Mouse (Mus musculus): ENCODE results near the gene Cntn1.

Gene Cntn1

DNA sequence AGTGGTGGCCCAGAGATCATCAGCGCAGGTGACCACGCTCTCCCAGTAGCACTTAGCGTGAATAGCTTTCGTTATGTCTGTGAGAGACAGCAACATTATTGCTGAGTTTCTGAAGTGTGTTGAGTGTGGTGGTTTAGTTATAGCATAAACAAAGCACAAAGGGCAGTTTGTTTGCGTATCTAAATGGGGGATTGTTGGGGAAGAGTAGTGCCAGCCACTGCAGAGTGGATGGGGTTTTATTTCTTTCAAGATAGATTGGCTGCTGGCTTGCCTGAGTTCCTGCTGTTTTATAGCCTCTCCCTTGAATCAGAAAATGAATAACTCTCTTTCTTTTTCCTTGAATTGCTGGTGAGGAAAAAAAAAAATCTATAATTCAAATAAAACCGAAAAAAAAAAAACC, 86.1 kb downstream of the Cntn1 start:
- no peak for DNase-seq (ENCODE audit: low read depth)

DNA sequence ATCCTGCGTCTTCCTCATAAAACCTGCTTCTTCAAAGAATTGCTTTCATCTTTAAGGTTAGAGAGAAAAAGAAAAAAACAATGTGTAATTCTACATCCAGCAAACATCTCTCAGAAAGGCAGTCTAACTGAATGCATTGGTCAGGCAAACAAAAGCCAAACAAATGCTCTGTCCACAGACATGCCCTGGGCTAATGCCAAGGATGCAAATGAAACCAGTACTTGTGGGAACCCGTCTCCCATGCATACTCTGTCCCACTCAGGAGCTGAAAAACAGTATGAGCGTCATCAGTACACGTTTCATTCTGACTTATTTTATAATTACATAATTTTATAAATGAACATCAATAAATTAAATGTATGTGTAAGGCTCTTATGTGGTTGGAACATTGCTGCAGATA, 91.0 kb downstream of the Cntn1 start:
- DNase-seq (ENCODE audit: low read depth), result no peak

DNA sequence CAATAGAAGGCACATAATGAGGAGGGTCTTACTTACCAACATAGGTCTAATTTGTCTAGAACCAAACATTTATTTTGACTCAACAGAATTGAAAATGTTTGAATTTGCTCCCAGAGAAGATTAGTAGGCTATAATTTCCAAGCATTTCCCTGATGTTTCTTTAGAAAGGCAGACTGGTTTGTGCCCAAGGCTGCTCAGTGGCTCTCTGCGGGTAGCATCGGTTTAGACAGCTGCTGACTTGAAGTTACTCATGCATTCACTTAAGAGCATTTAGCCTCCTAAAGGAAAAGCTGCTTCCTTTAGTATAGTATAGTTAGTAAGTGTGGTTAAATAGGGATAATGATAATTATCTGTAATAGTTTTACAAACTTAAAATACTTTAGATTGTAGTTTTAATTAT, 104.0 kb downstream of the Cntn1 start:
- no peak for DNase-seq (ENCODE audit: low read depth)

DNA sequence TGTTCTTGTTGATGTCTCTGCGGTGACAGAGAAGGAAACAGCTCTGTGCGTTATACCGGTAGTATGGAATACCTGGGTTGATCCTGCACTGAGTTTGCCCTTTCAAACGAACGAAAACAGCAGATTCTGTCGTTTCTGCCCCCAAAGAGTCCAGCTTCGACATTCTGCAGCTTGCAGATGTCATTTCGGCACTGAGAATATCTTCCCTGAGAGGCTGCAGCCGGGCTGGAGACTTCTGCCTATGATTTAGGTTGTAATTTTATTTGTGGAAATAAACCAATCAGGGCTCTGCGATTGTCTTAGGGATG, 109.8 kb downstream of the Cntn1 start:
- no peak for DNase-seq (ENCODE audit: low read depth)

DNA sequence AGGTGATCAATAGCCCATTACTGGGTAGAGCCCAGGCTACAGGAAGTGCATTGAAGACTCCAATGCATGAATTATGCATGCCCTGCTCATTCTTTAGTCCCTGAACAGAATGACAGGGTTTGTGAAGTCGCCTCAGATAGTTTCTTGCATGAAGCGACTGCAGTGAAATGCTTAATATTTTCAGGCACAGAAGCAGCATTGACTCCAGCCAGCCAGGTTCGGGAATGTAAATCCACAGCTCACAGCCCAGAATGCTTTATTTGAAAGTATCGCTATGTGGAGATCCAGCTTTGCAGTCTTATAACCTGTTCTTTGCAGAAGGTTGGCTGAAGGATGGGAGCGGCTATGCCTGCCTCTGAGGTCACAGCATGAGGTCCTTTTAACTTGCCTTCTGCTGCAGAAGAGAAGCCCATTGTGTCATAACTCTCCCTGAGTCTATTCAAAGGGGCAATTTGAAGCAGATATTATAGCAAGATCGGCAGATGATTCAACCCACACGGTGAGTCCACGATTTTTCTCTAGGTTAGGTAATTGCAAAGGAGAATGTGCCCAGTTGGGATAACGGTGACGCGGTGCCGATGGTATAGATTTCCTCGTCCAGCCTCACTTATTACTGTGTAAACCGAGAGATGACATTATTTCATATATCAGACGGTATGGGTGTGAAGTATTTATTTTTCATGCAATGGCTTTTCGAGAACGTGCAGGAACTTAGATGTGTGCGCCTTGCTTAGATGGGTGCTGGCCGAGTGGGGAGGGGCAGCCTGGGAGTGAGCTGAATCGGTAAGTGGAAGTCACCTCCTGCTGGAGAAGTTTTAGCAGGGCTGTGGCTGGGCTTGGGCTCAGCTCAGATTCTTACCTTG, 110.4 kb downstream of the Cntn1 start:
- DNase-seq (ENCODE audit: low read depth), result no peak

DNA sequence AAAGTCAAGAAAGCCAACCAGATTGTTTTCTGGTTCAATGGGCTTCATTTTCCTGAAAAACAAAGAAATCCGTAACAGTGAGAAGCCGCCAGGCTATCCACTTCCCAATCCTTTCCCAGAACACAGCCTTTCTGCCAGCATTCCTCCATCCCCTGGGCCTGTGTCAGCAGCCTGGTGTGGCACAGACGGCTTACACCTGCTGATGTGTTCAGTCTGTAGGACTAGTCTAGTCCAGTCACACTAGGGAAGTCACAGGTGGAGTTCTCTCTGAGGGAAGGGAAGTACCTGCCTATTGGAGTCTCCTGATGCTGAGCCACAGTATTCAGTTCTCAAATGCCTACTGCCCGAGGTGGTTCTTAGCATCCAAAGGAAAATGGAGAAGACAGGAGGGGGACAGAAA, 111.9 kb downstream of the Cntn1 start:
- DNase-seq (ENCODE audit: low read depth), result no peak

DNA sequence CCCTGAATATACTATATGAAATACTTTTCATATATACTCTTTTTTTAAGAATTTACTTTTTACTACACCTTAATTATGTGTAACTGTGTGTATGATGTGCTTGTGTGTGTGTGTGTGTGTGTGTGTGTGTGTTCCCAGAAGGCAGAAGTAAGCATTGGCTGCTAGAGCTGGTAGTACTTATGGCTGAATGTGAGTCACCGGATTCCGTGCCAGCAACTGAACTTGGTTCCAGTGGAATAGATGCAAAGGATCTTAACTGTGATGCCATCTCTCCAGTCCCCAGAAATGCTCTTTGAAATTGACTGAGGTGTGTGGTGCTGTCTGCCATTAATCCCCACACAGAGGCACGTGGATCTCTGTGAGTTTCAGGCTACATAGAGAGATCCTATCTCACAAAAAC, 113.2 kb downstream of the Cntn1 start:
- DNase-seq (ENCODE audit: low read depth), result no peak

DNA sequence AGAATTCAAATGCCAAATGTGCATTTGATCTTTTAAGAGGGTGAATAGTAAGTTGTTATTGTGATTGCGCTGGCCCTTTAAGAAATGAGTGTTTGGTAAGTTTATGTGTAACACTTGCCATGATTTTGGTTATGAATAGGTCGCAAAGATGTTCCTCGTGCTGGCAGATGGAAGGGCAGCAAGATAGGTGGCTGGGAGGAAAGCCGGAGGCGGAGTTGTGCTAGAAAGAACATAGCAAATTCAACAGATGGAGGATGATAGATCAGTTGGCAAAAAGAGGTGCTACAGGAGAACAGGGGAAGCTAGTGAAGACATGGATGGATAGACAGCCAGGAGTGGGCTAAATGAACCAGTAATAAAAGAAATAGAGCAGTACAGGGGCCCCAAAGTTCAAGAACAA, 115.3 kb downstream of the Cntn1 start:
- no peak for DNase-seq (ENCODE audit: low read depth)

DNA sequence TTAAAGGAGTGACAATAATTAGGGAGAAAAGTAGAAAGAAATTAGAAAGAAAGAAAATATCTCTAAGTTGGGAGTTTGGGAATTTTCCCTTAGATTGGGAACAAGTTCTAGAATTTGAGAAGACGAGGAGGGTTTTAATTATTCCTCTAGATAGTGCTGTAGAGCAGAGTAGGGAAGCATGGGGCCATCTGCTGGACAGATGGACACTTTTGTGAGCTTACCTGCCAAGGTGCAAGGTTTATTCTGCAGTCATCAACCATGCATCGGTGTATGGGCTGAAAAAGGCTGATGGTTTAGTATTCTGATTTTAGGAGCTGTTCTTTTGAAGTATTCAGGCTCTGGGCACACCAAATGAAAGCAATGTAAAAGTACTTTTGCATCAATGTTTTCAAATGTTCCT, 124.8 kb downstream of the Cntn1 start:
- no peak for DNase-seq (ENCODE audit: low read depth)

DNA sequence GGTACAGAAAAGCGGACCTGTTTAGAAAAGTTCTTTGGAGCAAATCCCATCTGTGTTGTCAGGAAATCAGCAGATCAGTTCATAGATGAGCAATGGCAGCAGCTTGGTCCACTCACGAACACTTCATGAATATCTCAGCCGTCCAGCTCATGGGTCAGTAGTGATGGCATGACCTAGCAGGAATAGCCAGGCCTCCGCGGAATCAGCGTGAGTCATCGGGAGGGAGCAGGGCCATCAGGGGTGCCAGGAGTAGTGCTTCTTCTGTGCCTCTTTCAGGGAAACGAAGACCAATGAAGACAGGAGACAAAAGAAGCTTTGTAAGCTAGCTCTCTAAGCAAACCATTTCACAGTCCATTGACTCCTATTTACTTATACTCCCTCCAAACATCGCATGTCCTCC, 126.4 kb downstream of the Cntn1 start:
- DNase-seq (ENCODE audit: low read depth), result no peak

DNA sequence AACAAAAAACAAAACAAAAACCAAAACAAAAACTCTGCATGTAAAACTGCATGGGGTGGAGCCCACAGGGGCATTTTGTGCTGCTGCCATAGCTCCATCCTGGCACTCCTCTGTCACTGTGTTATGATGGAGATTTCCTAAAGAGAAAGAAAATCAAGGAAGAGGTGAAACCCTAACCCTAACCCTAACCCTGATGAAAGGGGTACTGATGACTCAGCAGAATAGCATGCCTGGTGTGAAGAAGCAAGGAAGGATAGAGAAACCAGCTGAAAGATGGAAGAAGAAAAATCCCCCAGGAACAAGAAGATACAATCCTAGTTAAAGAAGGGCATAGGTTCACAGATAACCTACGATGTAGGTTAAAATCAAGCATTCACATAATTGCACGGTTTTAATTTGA, 134.5 kb downstream of the Cntn1 start:
- DNase-seq (ENCODE audit: low read depth), result no peak

DNA sequence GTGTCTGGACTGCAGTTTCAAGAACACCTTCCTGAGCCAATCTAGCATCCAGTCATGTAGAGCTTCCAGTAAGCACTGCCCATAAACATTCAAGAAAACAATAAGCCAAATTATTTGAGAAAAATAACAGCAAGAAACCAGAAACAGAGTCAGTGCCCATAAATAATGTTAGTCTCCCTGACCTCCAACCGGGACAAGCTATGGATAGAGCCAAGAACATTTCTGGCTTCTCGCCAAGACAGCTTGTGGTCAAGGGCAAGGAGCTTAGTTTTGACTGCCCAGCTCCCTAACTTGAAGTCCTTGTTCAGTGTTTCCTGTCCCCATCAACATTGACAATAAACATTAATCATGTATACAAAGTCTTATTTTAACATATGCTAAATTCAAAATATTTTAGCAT, 139.0 kb downstream of the Cntn1 start:
- DNase-seq (ENCODE audit: low read depth), result no peak

DNA sequence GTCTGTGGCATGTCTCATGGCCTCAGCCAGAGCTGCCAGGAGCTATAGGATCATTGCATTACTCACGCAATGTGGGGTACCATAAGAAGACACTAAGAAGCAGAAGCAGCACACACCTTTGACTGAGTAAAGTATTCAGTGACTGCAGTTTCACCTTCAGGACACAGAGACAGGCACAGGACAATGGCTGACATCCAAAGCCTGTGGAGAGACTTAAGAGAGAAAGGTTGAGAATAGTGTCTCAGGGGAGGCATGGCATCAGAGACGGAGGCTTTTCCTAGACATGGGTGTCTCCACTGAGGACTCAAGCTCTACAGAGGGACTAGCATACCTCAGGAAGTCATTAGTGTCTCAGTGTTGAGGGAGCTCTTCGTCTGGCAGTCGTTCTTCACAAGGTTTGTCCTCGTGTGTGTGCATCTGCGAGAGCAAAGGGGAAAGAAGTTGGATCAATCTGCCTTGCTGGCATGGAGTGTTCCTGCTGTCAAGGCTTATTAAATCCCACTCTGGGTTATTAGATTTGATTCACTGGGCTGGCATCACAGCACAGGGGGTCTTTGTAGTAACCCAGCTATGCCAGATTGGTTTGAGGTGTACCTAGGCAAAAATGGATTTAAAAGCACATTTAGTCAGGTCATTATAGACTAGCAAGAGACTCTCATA, 149.5 kb downstream of the Cntn1 start:
- no peak for DNase-seq (ENCODE audit: low read depth)

DNA sequence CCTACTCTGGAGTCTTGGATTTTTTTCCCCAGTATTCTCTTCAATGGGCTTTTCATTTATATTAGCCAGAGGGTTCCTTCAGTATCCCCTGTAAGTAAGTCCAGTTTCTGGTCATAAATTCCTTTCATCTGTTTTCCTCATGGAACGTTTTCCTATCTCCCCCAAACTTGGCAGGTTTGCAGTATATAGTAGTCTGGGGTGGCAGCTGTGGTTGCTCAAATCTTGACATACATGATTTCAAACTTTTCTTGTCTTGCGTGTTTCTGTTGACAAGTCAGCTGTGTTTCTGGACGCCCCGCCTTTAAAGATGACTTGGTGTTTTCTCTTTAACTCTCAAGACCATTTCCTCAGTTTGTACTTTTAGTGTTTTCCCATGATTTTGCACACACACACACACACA, 155.7 kb downstream of the Cntn1 start:
- no peak for DNase-seq (ENCODE audit: low read depth)

DNA sequence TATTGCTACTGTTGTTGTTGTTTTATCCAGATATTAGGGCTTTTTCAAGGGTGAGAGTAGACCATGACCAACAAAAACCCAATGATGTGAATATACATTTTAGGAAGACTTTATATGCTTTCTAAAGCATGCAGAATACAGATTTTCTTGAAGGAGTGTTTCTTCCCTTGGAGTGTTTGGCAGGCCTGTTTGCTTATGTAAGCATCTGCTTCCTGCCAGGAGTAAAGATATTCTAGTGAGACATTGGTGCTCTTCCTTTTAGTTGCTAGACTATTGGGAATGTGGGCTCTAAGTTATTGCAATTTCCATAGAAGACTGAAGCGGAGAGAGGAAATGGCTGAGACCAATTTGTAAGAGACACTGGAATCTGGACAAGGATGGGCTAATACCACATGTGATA, 158.8 kb downstream of the Cntn1 start:
- no peak for DNase-seq (ENCODE audit: low read depth)

DNA sequence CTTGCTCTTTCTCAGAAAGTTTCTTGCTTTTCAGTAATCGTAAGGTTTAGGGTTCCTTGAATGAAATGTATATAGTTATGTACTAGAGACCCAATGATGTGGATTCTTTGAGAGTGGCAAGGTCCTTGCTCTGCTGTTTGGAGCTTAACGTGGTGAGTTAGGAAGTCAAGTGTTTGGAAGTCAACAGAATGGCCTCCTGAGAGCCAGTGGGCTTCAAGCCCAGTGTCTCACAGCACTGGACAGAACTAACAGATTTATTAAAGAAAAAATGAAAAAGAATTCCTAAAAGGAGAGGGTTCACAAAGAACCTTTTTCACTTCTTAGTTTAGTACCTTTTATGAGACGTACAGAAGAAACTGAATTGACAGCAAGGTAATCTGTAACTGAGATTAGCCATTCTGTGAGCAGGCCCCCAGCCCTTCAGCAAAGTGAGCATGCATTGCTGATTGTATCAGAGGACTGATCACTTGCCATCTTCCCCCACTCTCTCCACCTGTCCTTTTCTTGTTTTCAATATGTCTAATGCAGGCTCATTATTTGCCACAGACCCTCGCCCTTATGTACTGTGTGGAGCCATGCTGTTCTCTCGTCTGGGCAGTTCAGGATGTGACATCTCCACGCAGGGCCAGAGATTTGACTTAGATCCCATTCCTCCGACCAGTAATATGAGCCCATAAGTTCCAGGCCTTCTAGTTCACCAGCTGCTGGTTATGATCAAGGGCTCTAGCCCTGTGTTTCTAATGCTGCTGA, 159.7 kb downstream of the Cntn1 start:
- no peak for DNase-seq (ENCODE audit: low read depth)

DNA sequence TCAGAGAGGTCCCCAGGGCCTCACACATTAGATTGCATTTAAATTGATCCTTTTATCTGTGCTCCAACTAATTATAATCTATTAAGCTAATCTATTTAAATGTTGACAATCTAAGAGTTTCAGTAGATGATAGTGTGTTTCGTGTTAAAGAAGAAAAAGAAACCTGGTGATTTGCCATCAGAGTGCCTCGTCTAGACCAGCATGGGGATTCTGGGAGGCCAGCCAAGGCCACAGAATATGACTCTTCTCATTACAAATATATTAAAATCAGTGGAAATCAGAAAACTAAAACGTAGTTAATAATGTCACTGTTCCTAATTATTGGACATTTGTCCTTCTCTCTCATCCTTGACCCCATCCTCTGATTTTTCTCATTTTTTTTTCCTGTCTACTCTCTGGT, 164.9 kb downstream of the Cntn1 start:
- DNase-seq (ENCODE audit: low read depth), result no peak

DNA sequence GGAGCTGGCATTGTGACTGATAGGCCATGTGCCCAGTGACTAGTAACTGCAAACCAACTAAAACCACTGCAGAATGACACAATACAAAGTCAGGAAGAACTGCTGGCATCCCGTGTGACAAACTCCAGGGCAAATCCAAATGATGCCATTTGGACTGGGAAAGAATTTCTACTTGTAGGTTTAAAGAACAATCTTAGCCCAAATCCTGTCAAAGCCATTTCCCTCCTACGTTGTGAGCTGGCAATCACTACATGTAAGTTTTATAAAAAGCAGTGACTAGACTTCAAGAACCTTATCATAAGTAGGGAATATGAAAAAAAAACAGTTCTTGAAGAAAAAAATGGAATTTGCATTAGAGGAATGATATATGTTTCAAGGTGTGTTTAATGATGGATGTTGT, 170.5 kb downstream of the Cntn1 start:
- DNase-seq (ENCODE audit: low read depth), result no peak

DNA sequence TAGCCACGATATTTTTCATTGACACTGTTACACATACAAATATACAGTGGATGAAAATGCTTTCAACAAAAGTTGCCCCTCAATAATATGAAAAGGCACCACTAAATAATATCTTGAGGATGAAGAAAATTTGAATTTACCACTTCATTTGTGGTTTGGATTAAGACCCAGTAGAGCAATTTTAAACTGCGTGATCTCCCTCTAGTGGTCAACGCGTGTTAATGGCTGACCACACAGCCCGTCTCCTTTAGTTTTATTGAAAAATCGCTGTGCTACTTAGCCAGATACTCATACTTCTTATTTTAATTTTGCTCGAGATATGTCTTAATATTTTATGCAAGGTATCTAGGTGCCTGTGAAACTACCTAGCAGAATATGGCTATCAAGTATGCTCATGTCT, 180.4 kb downstream of the Cntn1 start:
- DNase-seq (ENCODE audit: low read depth), result peak; percentile 1

DNA sequence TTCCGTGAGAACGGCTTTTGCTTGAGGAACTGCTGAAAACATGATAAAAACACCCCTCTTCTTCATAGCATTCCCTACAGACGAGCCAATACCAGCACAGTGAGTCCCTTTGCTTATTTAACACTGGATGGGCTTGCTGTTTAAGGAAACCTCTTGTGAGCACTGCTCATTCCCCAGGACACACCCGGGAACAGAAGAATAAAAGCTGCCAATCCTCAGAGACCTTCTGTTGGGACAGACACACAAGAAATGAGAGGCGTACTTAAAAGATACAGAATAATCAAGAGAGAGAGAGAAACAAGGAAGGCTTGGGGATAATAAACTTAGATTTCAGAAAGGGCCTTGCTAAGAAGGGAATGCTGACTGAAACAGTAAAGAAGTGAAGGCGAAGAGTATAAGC, 184.9 kb downstream of the Cntn1 start:
- no peak for DNase-seq (ENCODE audit: low read depth)

DNA sequence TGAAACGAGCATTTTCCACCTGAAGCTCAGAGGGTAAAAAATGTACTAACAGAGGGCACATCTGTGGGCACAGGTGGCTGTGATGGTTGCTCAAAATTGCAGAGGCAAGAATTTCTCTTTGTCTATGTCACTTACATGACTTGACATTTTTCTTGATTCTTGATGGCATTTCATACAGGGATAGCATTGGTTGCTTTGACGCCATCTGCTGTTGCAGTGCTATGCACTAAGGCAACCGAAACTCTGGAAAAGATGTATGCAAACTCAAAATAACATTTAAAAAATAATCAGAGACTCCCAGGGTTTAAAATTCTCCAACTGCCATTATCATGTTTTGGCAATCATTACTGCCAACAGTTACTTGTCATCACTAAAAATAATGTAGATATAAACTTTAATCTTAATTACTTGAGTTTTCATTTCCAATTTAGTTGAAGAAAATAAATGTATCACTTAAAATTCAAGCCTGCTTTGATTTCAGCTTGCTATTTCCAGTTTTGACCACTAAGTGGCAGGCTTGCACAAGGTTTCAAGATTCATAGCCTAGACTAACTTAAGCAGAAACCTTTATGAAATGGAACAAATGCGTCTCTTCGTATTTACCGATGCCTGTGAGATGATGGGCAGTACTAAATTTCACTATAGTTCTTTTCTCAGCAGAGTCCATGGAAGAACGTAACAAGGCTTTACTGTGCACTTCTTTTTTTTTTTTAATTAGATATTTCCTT, 214.2 kb downstream of the Cntn1 start:
- peak; percentile 30 for DNase-seq (ENCODE audit: low read depth)

DNA sequence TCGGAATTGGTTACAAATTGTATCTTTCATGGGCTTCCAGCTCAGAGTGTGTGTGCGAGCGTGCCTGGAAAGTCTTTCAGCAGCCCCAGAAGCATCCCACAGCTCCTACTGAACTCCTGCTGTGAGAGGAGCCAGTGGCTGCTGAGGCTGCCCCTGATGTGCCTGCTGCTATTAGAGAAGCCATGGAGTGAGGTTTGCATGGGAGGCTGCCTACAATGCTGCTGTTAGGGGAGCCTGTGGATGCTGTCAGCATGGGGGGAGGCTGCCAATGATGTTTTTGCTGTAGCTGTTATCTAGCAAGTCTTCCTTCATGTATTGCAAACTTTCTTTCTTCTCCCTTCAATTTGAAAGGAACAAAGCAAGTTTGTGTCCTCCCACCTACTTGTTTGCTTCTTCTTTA, 217.4 kb downstream of the Cntn1 start:
- no peak for DNase-seq (ENCODE audit: low read depth)
